Mouse (Mus musculus) lung, embryonic 16.5 days (tissue): ENCODE data around the gene Rab40b. TPM values are rescaled to one million over a fixed set of nuclear protein-coding genes. Genes with fewer than 3 reads are reported as not detected.
A peak's percentile ranks its signal among the peaks of the same experiment; 100 is the strongest.

Experiments used
- ATAC-seq: fragments of 200-750 bp; cut with Nextera tagmentation; 2 replicates; pipeline ENCODE4 v1.8.0; 2017; ENCODE audit warnings: low read depth, mild to moderate bottlenecking, moderate library complexity
- H3K27ac ChIP-seq: fragments of 300-500 bp; sonication (generic); 2 replicates; pipeline ENCODE4 v1.5.1; 2014; ENCODE audit warnings: mild to moderate bottlenecking, control low read depth, low read length
- H3K27me3 ChIP-seq: fragments of 300-500 bp; sonication (generic); 2 replicates; pipeline ENCODE4 v1.6.1; 2014; ENCODE audit warnings: low read depth, low read length, mixed read lengths; ENCODE audit not compliant: control insufficient read depth, insufficient read depth
- H3K36me3 ChIP-seq: fragments of 300-500 bp; sonication (generic); 2 replicates; pipeline ENCODE4 v1.6.1; 2014; ENCODE audit warnings: low read length; ENCODE audit not compliant: control insufficient read depth, insufficient read depth
- H3K4me1 ChIP-seq: fragments of 300-500 bp; sonication (generic); replicated peaks from 2 replicates; pipeline ENCODE4 v1.6.1; 2014; ENCODE audit warnings: low read length, mixed read lengths; ENCODE audit not compliant: control insufficient read depth, insufficient read depth
- H3K4me2 ChIP-seq: fragments of 300-500 bp; sonication (generic); 2 replicates; pipeline ENCODE4 v1.6.1; 2014; ENCODE audit warnings: low read depth, low read length, control low read depth
- H3K4me3 ChIP-seq: fragments of 300-500 bp; sonication (generic); 2 replicates; pipeline ENCODE4 v1.5.1; 2014; ENCODE audit warnings: mild to moderate bottlenecking, low read length, control low read depth
- H3K9ac ChIP-seq: fragments of 300-500 bp; sonication (generic); 2 replicates; pipeline ENCODE4 v1.6.1; 2014; ENCODE audit warnings: low read length, control low read depth
- H3K9me3 ChIP-seq: fragments of 300-500 bp; sonication (generic); 2 replicates; pipeline ENCODE4 v1.6.1; 2016; ENCODE audit warnings: low read length; ENCODE audit not compliant: control insufficient read depth
- WGBS: fragments of 180-500 bp; shearing (Covaris S2); extraction: QIAGEN DNeasy Blood & Tissue Kit; methylation state at CpG from one replicate; pipeline ENCODE4 v1.1.7; 2014; 5-methylcytosine and 5-hydroxymethylcytosine counted together
- polyA plus RNA-seq: library from polyadenylated mRNA; unstranded; fragments of >200 nt; fragmentation: Nextera tagmentation; extraction: Ambion mirVana; gene quantifications from 2 replicates; pipeline ENCODE4 v1.2.1, GENCODE M21; 2015

Gene Rab40b
- polyA plus RNA-seq, result 6.0 and 7.1 TPM in 2 replicates

GRCm38 (mm10) chr11:121387750-121388553 is at the start of gene Rab40b:
Gene Rab40b (minus strand): TSS chr11:121388251.
- H3K9ac ChIP-seq, result peak within 1 kb of the TSS; percentile 75
- ATAC-seq, result peak; percentile 100
- peak within 1 kb of the TSS; percentile 97 for H3K4me2 ChIP-seq
- no peak within 1 kb of the TSS for H3K27ac ChIP-seq
- WGBS, result under 1% methylated on average over 61 of the region's 61 CpGs
- no peaks in the 10 kb centered on the region for H3K9me3 ChIP-seq
- H3K27me3 ChIP-seq, result no peaks in the 10 kb centered on the region
- peak within 1 kb of the TSS; percentile 68 for H3K4me3 ChIP-seq
- peaks cover 5% of the 10 kb centered on the region; the same call in 1 of the 2 replicates for H3K4me1 ChIP-seq
- H3K36me3 ChIP-seq, result no peaks in the 10 kb centered on the region

GRCm38 (mm10) chr11:121437236-121437635 is 49.2 kb upstream of the Rab40b start:
- Histone ChIP-seq H3K4me2 (no peak overlapping the region), H3K4me1 (peaks cover 5% of the 10 kb centered on the region; the same call in 1 of the 2 replicates), H3K36me3 (no peaks in the 10 kb centered on the region), H3K27ac (no peak overlapping the region), H3K9ac (no peak overlapping the region), H3K4me3 (no peak overlapping the region), H3K9me3 (no peaks in the 10 kb centered on the region), H3K27me3 (no peaks in the 10 kb centered on the region; the same call in 1 of the 2 replicates)
- WGBS, result 59% methylated on average over 5 of the region's 5 CpGs
- ATAC-seq, result no peak

- H3K27ac ChIP-seq, result no peak within 1 kb of the TSS
- H3K4me3 ChIP-seq, result peak within 1 kb of the TSS; percentile 49
- H3K4me2 ChIP-seq, result peak within 1 kb of the TSS; percentile 87
- H3K27me3 ChIP-seq, result no peaks in the 10 kb centered on the region; the same call in 1 of the 2 replicates
- H3K9me3 ChIP-seq, result no peaks in the 10 kb centered on the region
- peak; percentile 94 for ATAC-seq
- WGBS, result 6% methylated on average over 30 of the region's 30 CpGs
- H3K36me3 ChIP-seq, result no peaks in the 10 kb centered on the region
- H3K4me1 ChIP-seq, result peaks cover 5% of the 10 kb centered on the region; the same call in 1 of the 2 replicates
- H3K9ac ChIP-seq, result peak within 1 kb of the TSS; percentile 57
Measured at GRCm38 (mm10) chr11:121434156-121435155, 46.4 kb upstream of the Rab40b start, which contains the start of gene Fn3k. Gene Fn3k (plus strand): TSS chr11:121434913.

DNA sequence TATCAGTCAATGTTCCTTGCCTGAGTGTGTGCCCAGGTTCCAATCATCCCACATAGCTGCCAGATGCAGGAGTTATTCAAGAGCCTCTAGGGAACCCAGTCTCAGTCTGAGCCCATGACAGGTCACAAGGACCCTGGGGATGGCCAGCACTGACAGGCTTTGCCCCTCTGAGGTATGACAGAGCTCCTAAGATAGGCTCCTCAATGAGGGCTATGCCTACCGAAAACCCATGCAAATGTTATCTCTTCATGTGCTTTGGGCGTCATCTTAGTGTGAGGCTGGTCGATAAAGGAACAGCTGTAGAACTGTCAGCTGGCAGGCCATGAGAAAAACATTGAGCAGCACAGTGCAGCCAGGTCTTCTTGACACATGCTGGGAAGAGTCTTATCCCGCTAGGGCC is 45.3 kb upstream of the Rab40b start:
- Histone ChIP-seq H3K27me3 (no peaks in the 10 kb centered on the region; the same call in 1 of the 2 replicates), H3K36me3 (0 out of 2 replicates have a peak, but pooled peaks cover 4% of the 10 kb centered on the region), H3K4me2 (no peak overlapping the region), H3K9ac (no peak overlapping the region), H3K27ac (no peak overlapping the region), H3K9me3 (no peaks in the 10 kb centered on the region), H3K4me3 (no peak overlapping the region), H3K4me1 (peaks cover 5% of the 10 kb centered on the region; the same call in 1 of the 2 replicates)
- ATAC-seq, result no peak
- WGBS, result 79% methylated on average over 4 of the region's 4 CpGs

GRCm38 (mm10) chr11:121421553-121422173 is 33.6 kb upstream of the Rab40b start:
- Histone ChIP-seq H3K4me2 (peak overlapping the region; percentile 90), H3K36me3 (no peaks in the 10 kb centered on the region), H3K4me1 (peaks cover 10% of the 10 kb centered on the region), H3K9ac (peak overlapping the region; percentile 84), H3K9me3 (no peaks in the 10 kb centered on the region), H3K4me3 (peak overlapping the region; percentile 82), H3K27ac (peak overlapping the region; percentile 32; the same call in 1 of the 2 replicates), H3K27me3 (no peaks in the 10 kb centered on the region)
- WGBS, result under 1% methylated on average over 28 of the region's 28 CpGs
- peak; percentile 51 for ATAC-seq

- ATAC-seq, result peak; percentile 100
- H3K4me1 ChIP-seq, result peaks cover 10% of the 10 kb centered on the region
- no peaks in the 10 kb centered on the region for H3K27me3 ChIP-seq
- under 1% methylated on average over 28 of the region's 28 CpGs for WGBS
- H3K9ac ChIP-seq, result peak within 1 kb of the TSS; percentile 84
- no peaks in the 10 kb centered on the region for H3K36me3 ChIP-seq
- no peaks in the 10 kb centered on the region for H3K9me3 ChIP-seq
- peak within 1 kb of the TSS; percentile 67 for H3K27ac ChIP-seq
- peak within 1 kb of the TSS; percentile 82 for H3K4me3 ChIP-seq
- peak within 1 kb of the TSS; percentile 90 for H3K4me2 ChIP-seq
Measured at GRCm38 (mm10) chr11:121420830-121421552, 32.9 kb upstream of the Rab40b start, which contains the start of gene Fn3krp. Gene Fn3krp (plus strand): TSS chr11:121421401.

GRCm38 (mm10) chr11:121420379-121420778 is 32.3 kb upstream of the Rab40b start:
- H3K4me2 ChIP-seq, result peak overlapping the region; percentile 90
- peak overlapping the region; percentile 66 for H3K9ac ChIP-seq
- 48% methylated on average over 5 of the region's 5 CpGs for WGBS
- H3K4me3 ChIP-seq, result peak overlapping the region; percentile 82
- no peak overlapping the region for H3K27ac ChIP-seq
- peaks cover 10% of the 10 kb centered on the region for H3K4me1 ChIP-seq
- no peaks in the 10 kb centered on the region for H3K27me3 ChIP-seq
- no peak for ATAC-seq
- no peaks in the 10 kb centered on the region for H3K36me3 ChIP-seq
- H3K9me3 ChIP-seq, result no peaks in the 10 kb centered on the region

GRCm38 (mm10) chr11:121418932-121419331 is 30.9 kb upstream of the Rab40b start:
- no peaks in the 10 kb centered on the region for H3K9me3 ChIP-seq
- H3K27ac ChIP-seq, result no peak overlapping the region
- H3K4me1 ChIP-seq, result peaks cover 10% of the 10 kb centered on the region
- H3K9ac ChIP-seq, result no peak overlapping the region
- 62% methylated on average over 2 of the region's 2 CpGs for WGBS
- H3K4me2 ChIP-seq, result no peak overlapping the region
- no peaks in the 10 kb centered on the region for H3K27me3 ChIP-seq
- ATAC-seq, result no peak
- H3K4me3 ChIP-seq, result no peak overlapping the region
- H3K36me3 ChIP-seq, result no peaks in the 10 kb centered on the region
